Mouse (Mus musculus) ES-Bruce4 (cell line): ENCODE measurements around the gene Tmem216.

ENCODE experiments used
- CTCF ChIP-seq: IDR thresholded peaks from one replicate; pipeline ENCODE4 v1.8.1; 2011; ENCODE audit warnings: low read depth, low read length
- EP300 ChIP-seq: IDR thresholded peaks from 2 replicates; pipeline ENCODE4 v1.6.1; 2011; ENCODE audit warnings: low read depth, low read length; ENCODE audit not compliant: insufficient read depth

GRCm38 (mm10) chr19:10581984-10582383 lies 25.9 kb upstream of the Tmem216 start:
- TF ChIP-seq CTCF (no peak), EP300 (no peak)
